Mouse (Mus musculus) kidney, embryonic 16.5 days (tissue): ENCODE results near the gene Zfp735. TPM values are rescaled to one million over a fixed set of nuclear protein-coding genes. Genes with fewer than 3 reads are reported as not detected.

Experiments used
- ATAC-seq: fragments of 200-750 bp; cut with Nextera tagmentation; 2 replicates; pipeline ENCODE4 v1.8.0; 2017; ENCODE audit warnings: moderate TSS enrichment; ENCODE audit not compliant: low FRiP score, low TSS enrichment
- H3K27ac ChIP-seq: fragments of 300-500 bp; sonication (generic); 2 replicates; pipeline ENCODE4 v1.5.1; 2014; ENCODE audit warnings: low read length
- H3K27me3 ChIP-seq: fragments of 300-500 bp; sonication (generic); 2 replicates; pipeline ENCODE4 v1.6.1; 2014; ENCODE audit warnings: low read length, control low read depth, mixed read lengths; ENCODE audit not compliant: insufficient read depth
- H3K36me3 ChIP-seq: fragments of 300-500 bp; sonication (generic); 2 replicates; pipeline ENCODE4 v1.6.1; 2014; ENCODE audit warnings: low read length, control low read depth, mixed read lengths; ENCODE audit not compliant: insufficient read depth
- H3K4me1 ChIP-seq: fragments of 300-500 bp; sonication (generic); 2 replicates; pipeline ENCODE4 v1.6.1; 2014; ENCODE audit warnings: low read length, control low read depth, mixed read lengths; ENCODE audit not compliant: insufficient read depth
- H3K4me2 ChIP-seq: fragments of 300-500 bp; sonication (generic); replicated peaks from 2 replicates; pipeline ENCODE4 v1.6.1; 2014; ENCODE audit warnings: low read depth, low read length
- H3K4me3 ChIP-seq: fragments of 300-500 bp; sonication (generic); 2 replicates; pipeline ENCODE4 v1.5.1; 2014; ENCODE audit warnings: mild to moderate bottlenecking, low read length
- H3K9ac ChIP-seq: fragments of 300-500 bp; sonication (generic); replicated peaks from 2 replicates; pipeline ENCODE4 v1.6.1; 2014; ENCODE audit warnings: low read length
- H3K9me3 ChIP-seq: fragments of 300-500 bp; sonication (generic); 2 replicates; pipeline ENCODE4 v1.6.1; 2016; ENCODE audit warnings: low read length, control low read depth
- WGBS: fragments of 180-500 bp; shearing (Covaris S2); extraction: QIAGEN DNeasy Blood & Tissue Kit; methylation state at CpG from one replicate; pipeline ENCODE4 v1.1.7; 2014; 5-methylcytosine and 5-hydroxymethylcytosine counted together
- polyA plus RNA-seq: library from polyadenylated mRNA; unstranded; fragments of >200 nt; fragmentation: Nextera tagmentation; extraction: Ambion mirVana; gene quantifications from 2 replicates; pipeline ENCODE4 v1.2.1, GENCODE M21; 2015

The Zfp735 gene
- polyA plus RNA-seq = not detected in 2 replicates

GRCm38 (mm10) chr11:73688478-73688877 lies at the start of gene Zfp735:
Zfp735 (plus strand) TSS chr11:73688778.
- H3K4me3 ChIP-seq = no peak within 1 kb of the TSS
- no peaks in the 10 kb centered on the region for H3K9me3 ChIP-seq
- no peaks in the 10 kb centered on the region for H3K4me1 ChIP-seq
- no peak within 1 kb of the TSS for H3K9ac ChIP-seq
- ATAC-seq = no peak
- no peaks in the 10 kb centered on the region for H3K27me3 ChIP-seq
- 72% methylated on average over 2 of the region's 2 CpGs for WGBS
- no peak within 1 kb of the TSS for H3K27ac ChIP-seq
- H3K4me2 ChIP-seq = no peak within 1 kb of the TSS
- no peaks in the 10 kb centered on the region for H3K36me3 ChIP-seq

GRCm38 (mm10) chr11:73759115-73759514 lies 70.5 kb downstream of the Zfp735 start:
- Histone ChIP-seq H3K36me3 (no peaks in the 10 kb centered on the region), H3K9me3 (peaks cover 10% of the 10 kb centered on the region), H3K4me2 (no peak overlapping the region), H3K27ac (no peak overlapping the region), H3K4me1 (no peaks in the 10 kb centered on the region), H3K9ac (no peak overlapping the region), H3K27me3 (no peaks in the 10 kb centered on the region), H3K4me3 (no peak overlapping the region)
- no peak for ATAC-seq

Other genes with a start within 250 kb of the Zfp735 start
- gene Olfr380, start 231.3 kb upstream of the Zfp735 start, polyA plus RNA-seq = not detected in 2 replicates
- not detected in 2 replicates for gene Olfr381, start 197.2 kb upstream of the Zfp735 start, polyA plus RNA-seq
- gene Olfr382, start 171.6 kb upstream of the Zfp735 start, polyA plus RNA-seq = not detected in 2 replicates
- gene Olfr385, start 95.8 kb upstream of the Zfp735 start, polyA plus RNA-seq = not detected in 2 replicates
- gene Olfr384, start 90.2 kb upstream of the Zfp735 start, polyA plus RNA-seq = not detected in 2 replicates
- not detected in 2 replicates for gene Olfr389, start 91.9 kb downstream of the Zfp735 start, polyA plus RNA-seq
- gene Olfr390, start 94.2 kb downstream of the Zfp735 start, polyA plus RNA-seq = not detected in 2 replicates
- gene Olfr391-ps, start 114.3 kb downstream of the Zfp735 start, polyA plus RNA-seq = not detected in 2 replicates
- not detected in 2 replicates for gene Olfr392, start 128.3 kb downstream of the Zfp735 start, polyA plus RNA-seq
- not detected in 2 replicates for gene Olfr393, start 162.7 kb downstream of the Zfp735 start, polyA plus RNA-seq
- not detected in 2 replicates for gene Olfr394, start 202.0 kb downstream of the Zfp735 start, polyA plus RNA-seq
- not detected in 2 replicates for gene Olfr395, start 220.5 kb downstream of the Zfp735 start, polyA plus RNA-seq
- gene Olfr23, start 247.9 kb downstream of the Zfp735 start, polyA plus RNA-seq = not detected in 2 replicates